Mouse (Mus musculus) liver, embryonic 16.5 days (tissue): ENCODE results near the gene Ankib1. TPM values are rescaled to one million over a fixed set of nuclear protein-coding genes. Genes with fewer than 3 reads are reported as not detected.
"Not testable (repeated sequence)": the region's sequence is repeated elsewhere in the genome, so short reads cannot be mapped to it uniquely, and the experiment has no call there.

Source experiments
- ATAC-seq: fragments of 200-750 bp; cut with Nextera tagmentation; 2 replicates; pipeline ENCODE4 v1.8.0; 2017; ENCODE audit warnings: low read depth, mild to moderate bottlenecking, moderate number of reproducible peaks, moderate library complexity
- H3K27ac ChIP-seq: fragments of 300-500 bp; sonication (generic); 2 replicates; pipeline ENCODE4 v1.5.1; 2014; ENCODE audit warnings: mild to moderate bottlenecking, low read length
- H3K27me3 ChIP-seq: fragments of 300-500 bp; sonication (generic); 2 replicates; pipeline ENCODE4 v1.6.1; 2014; ENCODE audit warnings: low read depth, low read length, mixed read lengths; ENCODE audit not compliant: control insufficient read depth, insufficient read depth
- H3K36me3 ChIP-seq: fragments of 300-500 bp; sonication (generic); 2 replicates; pipeline ENCODE4 v1.6.1; 2014; ENCODE audit warnings: mild to moderate bottlenecking; ENCODE audit not compliant: control insufficient read depth, insufficient read depth
- H3K4me1 ChIP-seq: fragments of 300-500 bp; sonication (generic); 2 replicates; pipeline ENCODE4 v1.6.1; 2014; ENCODE audit warnings: low read depth, low read length, mixed read lengths; ENCODE audit not compliant: control insufficient read depth
- H3K4me2 ChIP-seq: fragments of 300-500 bp; sonication (generic); 2 replicates; pipeline ENCODE4 v1.6.1; 2014; ENCODE audit warnings: low read depth, low read length, mixed read lengths
- H3K4me3 ChIP-seq: fragments of 300-500 bp; sonication (generic); 2 replicates; pipeline ENCODE4 v1.5.1; 2014; ENCODE audit warnings: low read depth, mild to moderate bottlenecking, low read length
- H3K9ac ChIP-seq: fragments of 300-500 bp; sonication (generic); 2 replicates; pipeline ENCODE4 v1.6.1; 2014; ENCODE audit warnings: low read depth, low read length
- H3K9me3 ChIP-seq: fragments of 300-500 bp; sonication (generic); replicated peaks from 2 replicates; pipeline ENCODE4 v1.6.1; 2016; ENCODE audit warnings: low read length; ENCODE audit not compliant: control insufficient read depth
- WGBS: fragments of 180-500 bp; shearing (Covaris S2); extraction: QIAGEN DNeasy Blood & Tissue Kit; methylation state at CpG from one replicate; pipeline ENCODE4 v1.1.7; 2014; ENCODE audit not compliant: insufficient replicate concordance; 5-methylcytosine and 5-hydroxymethylcytosine counted together
- polyA plus RNA-seq: library from polyadenylated mRNA; unstranded; fragments of >200 nt; fragmentation: Nextera tagmentation; extraction: Ambion mirVana; gene quantifications from 2 replicates; pipeline ENCODE4 v1.2.1, GENCODE M21; 2015

Ankib1 gene
- polyA plus RNA-seq, 1 experiment from 2014 or later: 2.8 TPM

DNA sequence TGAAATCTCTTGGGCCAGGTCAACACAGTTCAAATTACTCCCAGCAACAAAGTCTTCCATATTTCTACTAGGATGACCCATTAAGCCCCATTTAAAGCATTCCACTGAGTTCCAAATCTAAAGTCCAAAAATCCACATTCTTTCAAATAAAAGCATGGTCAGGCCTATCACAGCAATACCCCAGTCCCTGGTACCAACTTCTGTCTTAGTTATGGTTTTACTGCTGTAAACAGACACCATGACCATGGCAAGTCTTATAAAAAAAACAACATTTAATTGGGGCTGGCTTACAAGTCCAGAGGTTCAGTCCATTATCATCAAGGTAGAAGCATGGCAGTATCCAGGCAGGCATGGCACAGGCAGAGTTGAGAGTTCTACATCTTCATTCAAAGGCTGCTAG, 4.1 kb downstream of the Ankib1 start:
- not testable (repeated sequence) for H3K36me3 ChIP-seq, H3K4me2 ChIP-seq, H3K9ac ChIP-seq, H3K27me3 ChIP-seq, ATAC-seq, H3K4me3 ChIP-seq, H3K9me3 ChIP-seq, H3K27ac ChIP-seq
- H3K4me1 ChIP-seq: peaks cover 14% of the 10 kb centered on the region

GRCm38 (mm10) chr5:3797101-3797500, 5.6 kb downstream of the Ankib1 start:
- 88% methylated on average over 2 of the region's 2 CpGs for WGBS
- not testable (repeated sequence) for H3K36me3 ChIP-seq, ATAC-seq, H3K9ac ChIP-seq, H3K4me2 ChIP-seq, H3K27me3 ChIP-seq, H3K27ac ChIP-seq, H3K4me3 ChIP-seq, H3K9me3 ChIP-seq
- H3K4me1 ChIP-seq: peaks cover 13% of the 10 kb centered on the region

GRCm38 (mm10) chr5:3791048-3791447, 11.7 kb downstream of the Ankib1 start:
- no peak overlapping the region for H3K4me3 ChIP-seq
- no peak overlapping the region for H3K4me2 ChIP-seq
- H3K27ac ChIP-seq: no peak overlapping the region
- H3K9ac ChIP-seq: no peak overlapping the region
- no peaks in the 10 kb centered on the region for H3K36me3 ChIP-seq
- H3K27me3 ChIP-seq: no peaks in the 10 kb centered on the region
- H3K9me3 ChIP-seq: no peaks in the 10 kb centered on the region
- H3K4me1 ChIP-seq: no peaks in the 10 kb centered on the region
- no peak for ATAC-seq

GRCm38 (mm10) chr5:3787548-3787947, 15.2 kb downstream of the Ankib1 start:
- WGBS: 71% methylated on average over 4 of the region's 4 CpGs
- no peak overlapping the region for H3K27ac ChIP-seq
- H3K4me2 ChIP-seq: no peak overlapping the region
- H3K9ac ChIP-seq: no peak overlapping the region
- H3K9me3 ChIP-seq: no peaks in the 10 kb centered on the region
- H3K36me3 ChIP-seq: no peaks in the 10 kb centered on the region
- H3K4me3 ChIP-seq: no peak overlapping the region
- H3K27me3 ChIP-seq: no peaks in the 10 kb centered on the region
- ATAC-seq: no peak
- no peaks in the 10 kb centered on the region for H3K4me1 ChIP-seq

- 67% methylated on average over 1 of the region's 1 CpGs for WGBS
- Histone ChIP-seq H3K9ac (no peak overlapping the region), H3K27me3 (no peaks in the 10 kb centered on the region), H3K36me3 (no peaks in the 10 kb centered on the region), H3K4me1 (no peaks in the 10 kb centered on the region), H3K9me3 (no peaks in the 10 kb centered on the region), H3K4me3 (no peak overlapping the region), H3K4me2 (no peak overlapping the region), H3K27ac (no peak overlapping the region)
- ATAC-seq: no peak
These were observed 17.8 kb downstream of the Ankib1 start for GRCm38 (mm10) chr5:3784751-3785496.

- Histone ChIP-seq H3K4me2 (no peak overlapping the region), H3K36me3 (no peaks in the 10 kb centered on the region), H3K9ac (no peak overlapping the region), H3K4me3 (no peak overlapping the region), H3K27me3 (no peaks in the 10 kb centered on the region), H3K9me3 (no peaks in the 10 kb centered on the region), H3K27ac (no peak overlapping the region), H3K4me1 (no peaks in the 10 kb centered on the region)
- no peak for ATAC-seq
- WGBS: 57% methylated on average over 2 of the region's 2 CpGs
These were observed 18.6 kb downstream of the Ankib1 start for GRCm38 (mm10) chr5:3783947-3784681.

DNA sequence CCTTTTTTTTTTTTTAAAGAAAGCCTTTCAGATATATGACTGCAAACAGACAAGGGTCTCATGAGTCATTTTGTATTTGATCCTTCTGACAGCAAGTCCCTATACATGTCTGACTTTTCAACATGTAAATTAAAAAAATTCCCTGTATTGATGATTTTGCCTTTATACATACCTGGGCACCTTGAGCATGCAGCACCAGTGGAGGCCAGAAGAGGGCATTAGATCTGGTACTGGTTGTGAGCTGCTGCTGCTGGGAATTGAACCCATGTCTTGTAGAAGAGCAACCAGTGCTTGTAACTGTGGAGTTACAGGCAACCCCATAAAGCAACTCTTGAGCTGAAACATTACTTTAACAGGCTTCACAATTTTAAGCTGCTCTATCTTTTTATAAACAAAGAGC, 20.1 kb downstream of the Ankib1 start:
- Histone ChIP-seq H3K4me1 (no peaks in the 10 kb centered on the region), H3K4me2 (no peak overlapping the region), H3K27ac (no peak overlapping the region), H3K36me3 (no peaks in the 10 kb centered on the region), H3K27me3 (no peaks in the 10 kb centered on the region), H3K4me3 (no peak overlapping the region), H3K9me3 (no peaks in the 10 kb centered on the region), H3K9ac (no peak overlapping the region)
- ATAC-seq: no peak

GRCm38 (mm10) chr5:3772017-3772416, 30.7 kb downstream of the Ankib1 start:
- H3K4me2 ChIP-seq: no peak overlapping the region
- H3K9ac ChIP-seq: no peak overlapping the region
- no peak overlapping the region for H3K4me3 ChIP-seq
- no peaks in the 10 kb centered on the region for H3K9me3 ChIP-seq
- no peaks in the 10 kb centered on the region; the same call in 1 of the 2 replicates for H3K4me1 ChIP-seq
- 61% methylated on average over 3 of the region's 3 CpGs for WGBS
- H3K27me3 ChIP-seq: no peaks in the 10 kb centered on the region
- no peaks in the 10 kb centered on the region for H3K36me3 ChIP-seq
- no peak overlapping the region for H3K27ac ChIP-seq
- no peak for ATAC-seq

DNA sequence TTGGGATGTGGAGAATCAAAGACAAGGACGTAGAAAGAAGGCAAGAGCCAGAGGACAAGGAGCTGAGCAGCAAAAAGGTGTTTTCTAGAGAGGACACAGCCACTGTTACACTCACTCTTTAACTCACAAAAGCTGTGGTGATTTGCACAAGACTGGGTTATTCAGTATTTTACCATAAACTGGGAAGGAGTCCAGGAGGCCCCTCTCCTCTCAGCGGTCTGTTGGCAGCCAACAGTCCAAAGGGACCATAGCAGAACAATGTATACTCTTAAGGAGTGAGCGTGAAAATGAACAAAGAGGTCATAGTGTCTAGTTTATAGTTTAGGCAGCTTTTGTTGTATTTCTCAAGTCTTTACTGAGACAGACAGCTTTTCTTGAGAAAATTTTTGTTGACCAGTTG, 31.2 kb downstream of the Ankib1 start:
- H3K27ac ChIP-seq: no peak overlapping the region
- H3K4me3 ChIP-seq: no peak overlapping the region
- no peaks in the 10 kb centered on the region for H3K27me3 ChIP-seq
- H3K4me2 ChIP-seq: no peak overlapping the region
- no peaks in the 10 kb centered on the region for H3K36me3 ChIP-seq
- WGBS: 78% methylated on average over 3 of the region's 3 CpGs
- H3K9me3 ChIP-seq: no peaks in the 10 kb centered on the region
- H3K4me1 ChIP-seq: no peaks in the 10 kb centered on the region; the same call in 1 of the 2 replicates
- ATAC-seq: no peak
- H3K9ac ChIP-seq: no peak overlapping the region
